Mouse (Mus musculus): ENCODE measurements around the gene Kifc5b. TPM values are rescaled to one million over a fixed set of nuclear protein-coding genes. Genes with fewer than 3 reads are reported as not detected.

Kifc5b gene
- polyA plus RNA-seq, 1 experiment from 2014 or later, result 2.3 TPM

DNA sequence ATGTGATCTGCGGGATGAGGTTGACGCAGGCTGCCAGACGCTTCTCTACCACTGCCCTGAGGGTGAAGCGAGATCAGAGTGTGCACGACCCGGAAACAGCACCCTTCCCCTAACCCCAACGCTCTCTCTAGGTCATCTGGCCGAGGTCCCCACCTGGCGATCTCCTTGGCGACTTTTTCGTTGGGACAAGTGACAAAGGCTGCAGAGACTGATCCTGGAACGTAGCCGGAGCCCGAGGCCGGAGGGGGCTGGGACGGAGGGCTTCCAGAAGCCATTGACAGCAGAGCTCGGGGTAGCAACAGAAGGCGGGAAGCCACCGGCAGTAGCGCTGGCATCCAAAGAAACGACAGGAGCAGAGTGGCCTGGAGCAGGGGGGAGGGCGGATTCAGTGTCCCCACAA, 21.8 kb downstream of the Kifc5b start:
- Histone ChIP-seq H3K4me2 (peak overlapping the region; percentile 97), H3K9me3 (replicated peaks) (no peaks in the 10 kb centered on the region), H3K4me3 (replicated peaks) (peak overlapping the region; percentile 65), H3K36me3 (peaks cover 22% of the 10 kb centered on the region), H3K4me1 (peaks cover 63% of the 10 kb centered on the region), H3K27ac (replicated peaks) (peak overlapping the region; percentile 95), H3K9ac (replicated peaks) (peak overlapping the region; percentile 57), H3K27me3 (replicated peaks) (no peaks in the 10 kb centered on the region)
- WGBS, result under 1% methylated on average over 22 of the region's 22 CpGs
- no peak for ATAC-seq (ENCODE audit: low FRiP score)

DNA sequence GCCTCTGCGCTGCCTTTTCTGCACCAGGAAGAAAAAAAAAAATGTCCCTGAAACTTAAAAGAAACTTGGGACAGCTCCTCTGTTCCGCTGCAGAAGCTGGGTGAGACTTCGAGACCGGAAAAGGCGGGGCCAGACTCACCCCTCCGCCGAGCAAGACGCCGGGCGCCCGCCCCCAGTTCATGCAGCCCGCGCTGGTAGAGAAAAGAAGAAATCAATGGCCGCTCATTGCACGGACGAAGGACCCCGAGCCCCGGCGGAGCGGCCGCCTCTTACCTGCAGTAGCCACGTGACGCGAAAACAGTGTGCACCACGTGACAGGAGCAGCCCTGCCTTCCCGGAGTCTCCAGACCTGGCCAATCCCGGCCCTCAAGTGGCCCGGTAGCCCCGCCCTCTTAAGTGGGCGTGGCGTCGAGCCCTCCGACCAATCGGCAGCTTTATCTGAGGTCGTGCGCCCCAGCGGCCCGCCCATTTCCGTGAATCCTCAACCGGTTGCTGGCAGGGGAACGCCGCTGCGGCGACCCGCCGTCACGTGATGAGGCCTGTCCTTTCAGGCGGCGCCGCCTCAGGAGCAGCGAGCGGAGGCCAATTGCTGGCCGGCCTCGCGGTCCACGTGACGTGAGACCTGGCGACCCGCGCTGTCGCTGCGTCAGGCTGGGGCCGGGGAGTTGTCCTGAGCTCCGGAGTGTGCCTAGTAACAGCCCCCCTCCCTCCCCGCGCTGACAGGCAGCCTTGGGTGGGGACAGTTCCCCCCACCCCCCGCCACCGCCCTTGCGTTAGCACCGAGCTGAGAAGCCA, 22.5 kb downstream of the Kifc5b start, which contains the start of gene Cuta:
Gene Cuta (minus strand): TSS at position 392 of the 795 bp plus-strand sequence.
- Histone ChIP-seq H3K27me3 (replicated peaks) (no peaks in the 10 kb centered on the region), H3K4me2 (peak within 1 kb of the TSS; percentile 97), H3K4me1 (peaks cover 60% of the 10 kb centered on the region), H3K4me3 (replicated peaks) (peak within 1 kb of the TSS; percentile 65), H3K9ac (replicated peaks) (peak within 1 kb of the TSS; percentile 71), H3K27ac (replicated peaks) (peak within 1 kb of the TSS; percentile 95), H3K36me3 (peaks cover 22% of the 10 kb centered on the region), H3K9me3 (replicated peaks) (no peaks in the 10 kb centered on the region)
- WGBS, result under 1% methylated on average over 70 of the region's 70 CpGs
- peak; percentile 92 for ATAC-seq (ENCODE audit: low FRiP score)

DNA sequence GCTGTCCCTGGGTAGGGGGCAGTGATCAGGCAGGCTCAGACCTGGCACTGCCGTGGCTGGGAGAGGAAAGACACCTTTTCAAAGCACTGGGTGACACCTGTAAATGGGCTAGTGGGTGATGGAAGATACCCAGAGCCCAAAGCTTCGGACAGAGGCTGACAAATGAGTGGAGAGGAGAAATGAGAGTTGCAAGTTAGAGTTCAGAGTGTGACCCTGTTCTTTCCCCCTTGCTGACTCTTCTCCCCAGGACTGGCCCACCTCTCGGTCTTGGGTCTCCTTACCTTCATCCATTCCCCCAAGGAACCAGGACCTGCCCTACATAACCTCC, 23.0 kb downstream of the Kifc5b start:
- Histone ChIP-seq H3K36me3 (peaks cover 22% of the 10 kb centered on the region), H3K4me2 (peak overlapping the region; percentile 97), H3K4me3 (replicated peaks) (peak overlapping the region; percentile 65), H3K4me1 (peaks cover 61% of the 10 kb centered on the region), H3K27ac (replicated peaks) (peak overlapping the region; percentile 95), H3K9me3 (replicated peaks) (no peaks in the 10 kb centered on the region), H3K27me3 (replicated peaks) (no peaks in the 10 kb centered on the region), H3K9ac (replicated peaks) (peak overlapping the region; percentile 71)
- ATAC-seq (ENCODE audit: low FRiP score), result no peak; the same call in 1 of the 2 replicates
- WGBS, result 0% methylated on average over 3 of the region's 3 CpGs

DNA sequence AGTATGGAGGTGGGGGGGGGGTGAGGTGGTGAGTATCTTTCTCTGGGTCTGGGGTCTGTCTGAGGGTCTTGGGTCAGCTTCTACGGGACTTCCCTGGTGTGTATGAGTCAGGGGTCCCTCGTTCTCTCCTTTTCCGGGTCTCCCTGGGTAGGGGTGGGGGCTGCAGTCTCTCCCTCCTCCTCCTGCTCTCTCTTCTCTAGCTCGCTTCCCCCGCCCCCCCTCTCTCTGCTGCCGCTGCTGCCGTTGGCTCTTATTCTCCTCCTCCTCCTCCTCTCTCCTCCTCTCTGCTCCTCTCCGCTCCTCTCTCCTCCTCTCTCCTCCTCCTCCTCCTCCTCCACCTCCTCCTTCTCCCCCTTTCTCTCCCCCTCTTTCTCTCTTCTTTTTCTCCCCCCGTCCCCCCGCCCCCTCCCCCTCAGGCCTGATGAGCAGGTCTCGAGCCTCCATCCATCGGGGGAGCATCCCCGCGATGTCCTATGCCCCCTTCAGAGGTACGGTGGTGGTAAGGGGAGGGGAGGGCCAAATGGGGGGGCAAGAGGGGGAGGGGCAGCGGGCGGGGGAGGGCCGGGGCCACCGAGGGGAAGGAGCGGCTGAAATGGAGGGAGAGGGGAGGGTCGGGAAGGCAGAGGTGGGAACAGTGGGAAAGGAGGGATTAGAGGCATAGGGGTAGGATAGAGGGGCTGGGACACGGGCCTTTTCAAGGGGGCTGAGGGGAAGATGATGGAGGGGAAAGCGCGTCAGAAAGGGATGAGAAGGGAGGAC, 24.3 kb downstream of the Kifc5b start, which contains the start of gene Syngap1:
Gene Syngap1 (plus strand): TSS at position 223 of the 759 bp plus-strand sequence.
- no peaks in the 10 kb centered on the region for H3K27me3 ChIP-seq (replicated peaks)
- H3K27ac ChIP-seq (replicated peaks), result peak within 1 kb of the TSS; percentile 95
- peaks cover 68% of the 10 kb centered on the region for H3K4me1 ChIP-seq
- H3K9me3 ChIP-seq (replicated peaks), result no peaks in the 10 kb centered on the region
- WGBS, result 5% methylated on average over 16 of the region's 24 CpGs
- peak within 1 kb of the TSS; percentile 97 for H3K4me2 ChIP-seq
- H3K9ac ChIP-seq (replicated peaks), result peak within 1 kb of the TSS; percentile 71
- peak within 1 kb of the TSS; percentile 65 for H3K4me3 ChIP-seq (replicated peaks)
- ATAC-seq (ENCODE audit: low FRiP score), result peak; percentile 14; the same call in 1 of the 2 replicates
- H3K36me3 ChIP-seq, result peaks cover 11% of the 10 kb centered on the region

DNA sequence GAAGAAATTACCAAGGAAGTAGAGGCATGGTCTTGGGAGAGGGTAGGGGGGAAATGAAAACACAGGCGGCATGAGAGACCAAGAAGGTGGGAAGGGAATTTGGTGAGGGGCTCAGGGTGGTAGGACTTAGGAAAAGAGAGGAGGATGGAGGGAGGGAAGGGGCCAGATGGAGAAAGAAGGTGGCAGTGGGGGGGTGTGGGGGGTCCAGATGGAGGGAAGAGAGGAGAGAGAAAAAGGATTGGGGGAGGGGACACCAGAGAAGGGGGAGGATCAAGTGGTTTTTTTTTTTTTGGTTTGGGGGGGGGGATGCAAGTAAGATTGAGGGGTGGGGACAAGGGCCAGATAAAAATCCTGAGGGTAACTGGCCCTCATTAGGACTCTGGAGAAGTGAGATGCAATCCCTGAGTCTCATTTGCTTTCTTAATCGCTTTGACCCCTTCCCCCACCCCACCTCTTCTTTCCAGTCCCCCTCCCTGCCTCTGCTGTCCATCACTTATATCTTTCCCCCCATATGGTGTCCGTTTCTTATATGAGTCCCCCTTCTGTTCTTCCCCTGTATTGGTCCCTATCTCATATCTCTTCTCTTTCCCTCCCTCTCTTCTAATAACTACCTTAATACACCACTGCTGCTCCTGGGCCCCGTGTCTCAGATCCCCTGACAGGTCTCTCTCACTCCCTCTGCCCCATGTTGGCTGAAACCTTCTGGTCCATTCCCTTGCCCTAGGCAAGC, 25.1 kb downstream of the Kifc5b start:
- no peak for ATAC-seq (ENCODE audit: low FRiP score)
- WGBS, result 15% methylated on average over 4 of the region's 4 CpGs

DNA sequence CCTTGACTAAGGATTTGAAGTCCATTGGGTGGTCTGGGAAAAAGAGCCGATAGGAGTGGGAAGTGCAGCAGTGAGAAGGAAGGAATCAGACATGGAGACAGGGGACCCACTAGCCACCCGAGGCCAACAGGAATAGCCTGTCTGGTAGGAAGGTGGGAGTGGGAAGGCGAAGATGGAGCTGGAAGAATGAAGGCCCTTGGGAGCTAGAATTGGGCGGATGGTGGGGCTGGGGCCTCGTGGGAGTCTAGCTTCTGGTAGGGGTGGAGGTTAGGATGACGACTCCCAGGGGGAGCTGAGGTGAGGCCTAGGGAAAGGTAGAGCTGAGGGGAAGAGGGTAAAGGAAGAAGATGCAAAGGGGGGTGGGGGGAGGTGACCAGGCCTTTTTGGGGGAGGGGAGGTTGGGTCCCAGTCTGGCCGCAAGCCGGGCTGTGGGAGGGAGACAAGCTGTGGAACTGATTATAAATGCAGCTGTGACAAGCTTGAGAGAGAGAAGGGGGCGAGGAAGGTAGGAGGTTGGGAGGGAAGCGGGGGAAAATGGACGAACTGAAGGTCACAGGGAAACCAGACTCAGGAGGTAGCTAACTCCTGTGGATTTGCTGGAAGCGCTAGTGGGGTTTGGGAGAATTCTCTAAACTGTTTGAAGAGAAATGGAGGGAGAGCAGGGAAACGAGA, 29.1 kb downstream of the Kifc5b start:
- no peaks in the 10 kb centered on the region for H3K27me3 ChIP-seq (replicated peaks)
- no peaks in the 10 kb centered on the region for H3K36me3 ChIP-seq
- peak overlapping the region; percentile 77 for H3K27ac ChIP-seq (replicated peaks)
- H3K4me1 ChIP-seq, result peaks cover 72% of the 10 kb centered on the region
- 29% methylated on average over 13 of the region's 13 CpGs for WGBS
- H3K9me3 ChIP-seq (replicated peaks), result no peaks in the 10 kb centered on the region
- no peak for ATAC-seq (ENCODE audit: low FRiP score)
- H3K4me2 ChIP-seq, result peak overlapping the region; percentile 72
- peak overlapping the region; percentile 59 for H3K9ac ChIP-seq (replicated peaks)
- peak overlapping the region; percentile 41 for H3K4me3 ChIP-seq (replicated peaks)

More for the DNA sequence above, 25.1 kb downstream of the Kifc5b start:
- no peaks in the 10 kb centered on the region for H3K9me3 ChIP-seq (replicated peaks)
- peak overlapping the region; percentile 51 for H3K4me3 ChIP-seq (replicated peaks)
- H3K27me3 ChIP-seq (replicated peaks), result no peaks in the 10 kb centered on the region
- peak overlapping the region; percentile 66 for H3K9ac ChIP-seq (replicated peaks)
- H3K4me2 ChIP-seq, result peak overlapping the region; percentile 97
- peaks cover 74% of the 10 kb centered on the region for H3K4me1 ChIP-seq
- peak overlapping the region; percentile 95 for H3K27ac ChIP-seq (replicated peaks)
- peaks cover 5% of the 10 kb centered on the region; the same call in 1 of the 2 replicates for H3K36me3 ChIP-seq

DNA sequence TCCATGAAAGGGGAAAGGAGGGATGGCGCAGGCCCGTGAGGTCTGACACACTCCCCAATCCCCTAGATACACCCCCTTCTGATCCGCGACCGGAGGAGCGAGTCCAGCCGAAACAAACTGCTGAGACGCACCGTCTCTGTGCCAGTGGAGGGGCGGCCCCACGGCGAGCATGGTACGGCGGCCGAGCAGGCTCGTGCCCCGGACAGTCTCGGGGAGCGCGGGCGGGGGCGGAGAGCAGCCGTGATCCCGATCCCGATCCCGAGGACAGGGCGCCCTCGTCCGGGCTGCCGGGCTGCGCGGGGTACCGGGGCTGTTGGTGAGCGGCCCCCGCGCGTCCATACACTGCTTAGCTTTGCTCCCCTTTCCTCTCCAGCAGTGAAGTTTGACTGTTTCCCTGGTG, 29.7 kb downstream of the Kifc5b start:
- H3K9ac ChIP-seq (replicated peaks), result peak overlapping the region; percentile 59
- H3K4me2 ChIP-seq, result peak overlapping the region; percentile 72
- H3K9me3 ChIP-seq (replicated peaks), result no peaks in the 10 kb centered on the region
- H3K4me1 ChIP-seq, result peaks cover 76% of the 10 kb centered on the region
- H3K27me3 ChIP-seq (replicated peaks), result no peaks in the 10 kb centered on the region
- 2% methylated on average over 27 of the region's 37 CpGs for whole genome bisulfite sequencing
- peak overlapping the region; percentile 77 for H3K27ac ChIP-seq (replicated peaks)
- peak overlapping the region; percentile 41 for H3K4me3 ChIP-seq (replicated peaks)
- no peaks in the 10 kb centered on the region for H3K36me3 ChIP-seq
- ATAC-seq (ENCODE audit: low FRiP score), result no peak

DNA sequence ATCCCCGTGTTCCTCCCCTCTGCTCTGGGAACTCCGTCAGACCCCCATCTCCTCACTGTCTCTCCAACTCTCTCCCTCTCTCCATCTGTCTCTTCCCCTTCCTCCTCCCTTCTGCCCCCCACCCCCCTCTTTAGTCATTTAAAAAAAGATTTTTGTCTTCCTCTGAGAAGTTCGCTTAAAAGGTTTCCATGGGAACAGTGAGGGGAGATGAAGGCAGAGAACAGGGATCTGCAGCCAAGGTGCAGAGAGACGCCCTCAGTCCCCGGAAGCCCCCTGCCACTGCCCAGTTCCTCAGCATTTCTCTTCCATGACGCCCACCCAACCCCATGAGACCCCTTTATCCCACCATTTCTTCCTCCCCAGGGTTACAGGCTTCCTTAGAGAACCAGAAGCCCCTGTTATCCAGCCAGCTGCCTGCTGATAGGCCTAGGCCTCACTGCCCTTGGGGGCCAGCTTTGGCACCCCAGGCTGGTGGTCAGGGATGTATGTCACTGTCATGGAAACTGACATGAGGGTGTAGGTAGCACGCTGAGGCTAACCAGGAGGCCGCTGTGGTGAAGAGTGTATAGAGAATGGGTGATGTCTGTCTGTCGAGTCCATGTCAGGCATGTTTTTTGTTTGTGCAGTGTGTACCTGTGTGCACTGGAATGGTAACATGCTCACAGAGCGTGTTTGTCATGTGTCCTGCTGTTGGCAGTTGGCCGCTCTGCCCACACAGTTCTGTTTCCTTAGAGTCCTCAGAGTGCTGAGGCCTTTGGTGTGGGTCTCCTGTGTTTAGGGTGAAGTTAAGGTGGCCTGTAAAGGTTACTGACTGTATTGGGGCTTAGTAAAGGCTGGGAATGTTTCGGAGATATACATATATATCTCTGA, 30.6 kb downstream of the Kifc5b start:
- H3K27me3 ChIP-seq (replicated peaks), result no peaks in the 10 kb centered on the region
- ATAC-seq (ENCODE audit: low FRiP score), result no peak
- peak overlapping the region; percentile 41; the same call in 1 of the 2 replicates for H3K4me3 ChIP-seq (replicated peaks)
- no peaks in the 10 kb centered on the region for H3K9me3 ChIP-seq (replicated peaks)
- no peaks in the 10 kb centered on the region for H3K36me3 ChIP-seq
- 31% methylated on average over 12 of the region's 12 CpGs for WGBS
- peak overlapping the region; percentile 59 for H3K9ac ChIP-seq (replicated peaks)
- H3K27ac ChIP-seq (replicated peaks), result peak overlapping the region; percentile 77
- peak overlapping the region; percentile 72 for H3K4me2 ChIP-seq
- peaks cover 79% of the 10 kb centered on the region for H3K4me1 ChIP-seq

DNA sequence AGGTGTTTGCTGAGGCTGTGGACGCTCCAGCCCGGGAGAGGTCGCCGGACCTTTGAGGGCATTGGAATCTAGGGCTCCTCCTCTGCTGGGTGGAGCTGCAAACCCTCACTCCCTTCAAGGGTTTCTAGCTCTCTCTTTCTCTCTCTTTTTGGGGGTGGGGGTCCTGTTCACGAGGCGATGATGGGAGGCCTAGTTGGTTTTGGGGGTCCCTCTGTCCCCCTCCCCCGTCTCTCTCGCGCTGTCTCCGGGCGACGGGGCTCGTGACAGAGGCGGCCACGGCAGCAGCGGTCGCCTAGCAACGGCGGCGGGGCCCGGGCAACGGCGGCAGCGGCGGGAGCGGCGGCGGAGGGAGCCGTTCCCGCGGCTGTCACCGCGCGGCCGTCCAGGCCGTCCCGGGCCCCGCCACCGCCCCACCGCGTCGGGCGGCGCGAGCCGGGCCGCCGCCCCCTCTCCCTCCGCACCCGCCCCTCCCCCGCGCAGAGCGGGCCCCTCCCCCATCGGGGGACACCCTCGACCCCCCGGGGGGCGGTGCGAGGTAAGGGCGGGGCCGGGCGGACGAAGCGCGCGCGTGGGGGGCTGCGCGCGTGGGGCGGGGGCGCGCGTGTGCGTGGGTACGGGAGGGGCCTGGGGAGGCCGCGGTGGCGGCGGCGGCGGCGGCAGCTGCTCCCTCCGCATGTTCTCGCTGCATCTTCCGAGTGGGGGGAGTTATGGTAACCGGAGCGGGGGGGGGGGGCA, 31.6 kb downstream of the Kifc5b start:
- ATAC-seq (ENCODE audit: low FRiP score), result no peak
- H3K4me2 ChIP-seq, result peak overlapping the region; percentile 78
- no peaks in the 10 kb centered on the region for H3K27me3 ChIP-seq (replicated peaks)
- WGBS, result 1% methylated on average over 57 of the region's 87 CpGs
- peak overlapping the region; percentile 68 for H3K4me3 ChIP-seq (replicated peaks)
- peaks cover 84% of the 10 kb centered on the region for H3K4me1 ChIP-seq
- H3K9me3 ChIP-seq (replicated peaks), result no peaks in the 10 kb centered on the region
- H3K27ac ChIP-seq (replicated peaks), result peak overlapping the region; percentile 87
- H3K36me3 ChIP-seq, result no peaks in the 10 kb centered on the region
- H3K9ac ChIP-seq (replicated peaks), result peak overlapping the region; percentile 80

Data from neural tube, embryonic 15.5 days (tissue).